Mouse (Mus musculus) cerebellum, adult 18-20 months (tissue): Measurements from ENCODE around the gene Gm9.
"Not testable (repeated sequence)": the region's sequence is repeated elsewhere in the genome, so short reads cannot be mapped to it uniquely, and the experiment has no call there.

Source experiments
- DNase-seq, 2 experiments: peaks; one replicate each; pipeline ENCODE4 v3.0.0; 2021

Gene Gm9

GRCm38 (mm10) chrX:37210941-37211340, at the start of gene Gm9:
Gene Gm9, minus strand, starts transcription at chrX:37211041.
- DNase-seq: no peak

GRCm38 (mm10) chrX:37249619-37250018, 38.8 kb upstream of the Gm9 start, which contains the start of gene Rhox3a:
Gene Rhox3a, plus strand, starts transcription at chrX:37249919.
- not testable (repeated sequence) for DNase-seq

GRCm38 (mm10) chrX:37244676-37245075, 33.8 kb upstream of the Gm9 start, which contains the start of gene Rhox2a:
Gene Rhox2a, plus strand, starts transcription at chrX:37244976.
- DNase-seq: not testable (repeated sequence)

- not testable (repeated sequence) for DNase-seq
Observed at GRCm38 (mm10) chrX:37222158-37222557, 11.3 kb upstream of the Gm9 start, which contains the start of gene Rhox1. Gene Rhox1, minus strand, starts transcription at chrX:37222258.

GRCm38 (mm10) chrX:37198676-37199075, 12.2 kb downstream of the Gm9 start:
- DNase-seq: no peak

GRCm38 (mm10) chrX:37191744-37192379, 19.0 kb downstream of the Gm9 start:
- peak; percentile 3 to 12 for DNase-seq

GRCm38 (mm10) chrX:37191105-37191743, 19.6 kb downstream of the Gm9 start, which contains the start of the genes Ndufa1 and Rnf113a1:
Gene Ndufa1, minus strand, starts transcription at chrX:37191163.
Gene Rnf113a1, plus strand, starts transcription at chrX:37191245.
- peak; percentile 84 to 89 for DNase-seq

- no peak for DNase-seq
Observed at GRCm38 (mm10) chrX:37190755-37191104, 20.1 kb downstream of the Gm9 start.

- peak; percentile 5 to 7 for DNase-seq
Observed at GRCm38 (mm10) chrX:37184401-37184800, 26.4 kb downstream of the Gm9 start.

GRCm38 (mm10) chrX:37168742-37169141, 42.1 kb downstream of the Gm9 start, which contains the start of gene Akap14:
Gene Akap14, minus strand, starts transcription at chrX:37168842.
- DNase-seq: no peak

- DNase-seq: peak; percentile 26 to 30
Observed at GRCm38 (mm10) chrX:37167085-37167484, 43.8 kb downstream of the Gm9 start.

- no peak for DNase-seq
Observed at GRCm38 (mm10) chrX:37163115-37163514, 47.7 kb downstream of the Gm9 start.

- DNase-seq: no peak
Observed at GRCm38 (mm10) chrX:37161169-37161568, 49.7 kb downstream of the Gm9 start.
